Mouse (Mus musculus): ENCODE measurements around the gene Dnm3.

- TF ChIP-seq POLR2A (IDR thresholded peaks at IDR 0.05; ENCODE audit: borderline replicate concordance, extremely low read depth, insufficient read depth, insufficient read length, poor library complexity, severe bottlenecking) = no peak
- TF ChIP-seq CTCF (IDR thresholded peaks at IDR 0.05; ENCODE audit: borderline replicate concordance, extremely low read depth, insufficient read depth, insufficient read length) = no peak
These were observed 526.6 kb downstream of the Dnm3 start for GRCm38 (mm10) chr1:161951009-161951779.
